Mouse (Mus musculus) Muller cell, postnatal 12 days (primary cell): ENCODE results near the gene Hexb.

ENCODE experiments used
- DNase-seq: peaks from one replicate; pipeline ENCODE4 v3.0.0-alpha.2; 2015; ENCODE audit errors: inconsistent ontology term

Hexb gene

DNA sequence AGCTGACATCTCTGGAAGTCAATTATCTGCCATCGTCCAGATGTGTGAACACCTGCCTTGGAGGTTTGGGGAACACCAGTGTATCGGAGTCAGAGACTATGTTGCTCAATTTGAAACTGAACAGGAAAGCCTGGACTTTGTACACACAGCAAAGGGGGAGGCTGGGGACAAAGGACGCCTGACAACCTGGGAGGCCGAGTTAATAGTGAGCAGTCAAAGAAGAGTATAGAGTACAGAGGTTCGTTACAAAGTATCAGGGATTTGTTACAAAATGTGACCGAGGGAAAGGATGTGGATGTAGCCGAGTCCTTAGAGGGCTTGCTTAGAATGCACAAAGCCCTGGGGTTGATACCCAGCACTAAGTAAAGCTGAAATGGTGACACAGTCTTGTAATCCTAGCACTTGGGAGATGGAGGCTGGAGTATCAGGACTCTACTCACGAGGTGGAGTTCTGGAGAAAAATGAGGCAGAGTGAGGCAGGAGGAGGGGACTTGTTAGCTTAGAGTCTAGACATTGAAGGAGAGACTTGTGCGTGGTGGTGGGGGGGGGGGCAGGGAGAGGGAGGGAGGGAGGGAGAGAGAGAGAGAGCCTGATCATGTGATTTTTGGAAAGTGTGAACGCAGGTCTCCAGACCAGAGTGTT, 26.3 kb upstream of the Hexb start:
- no peak for DNase-seq

DNA sequence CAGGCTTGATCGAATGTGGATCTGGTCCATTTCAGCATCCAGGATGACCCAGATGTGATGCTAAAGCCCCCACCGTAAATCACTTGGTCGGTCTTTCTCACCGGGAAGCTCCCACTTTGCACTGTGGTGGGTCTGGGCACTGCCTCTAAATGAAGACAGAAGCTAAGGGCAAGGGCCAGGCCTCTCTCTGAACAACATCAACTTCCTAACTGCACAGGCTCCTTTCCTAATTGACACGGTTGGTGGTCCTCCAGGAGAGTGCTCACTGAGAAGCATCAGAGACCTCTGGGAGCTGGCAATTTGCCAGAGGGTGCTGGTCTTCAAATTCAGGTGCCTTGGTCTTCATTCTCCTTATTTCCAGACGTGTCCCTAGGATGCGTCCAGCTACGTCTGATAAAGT, 25.7 kb upstream of the Hexb start:
- DNase-seq, result no peak

DNA sequence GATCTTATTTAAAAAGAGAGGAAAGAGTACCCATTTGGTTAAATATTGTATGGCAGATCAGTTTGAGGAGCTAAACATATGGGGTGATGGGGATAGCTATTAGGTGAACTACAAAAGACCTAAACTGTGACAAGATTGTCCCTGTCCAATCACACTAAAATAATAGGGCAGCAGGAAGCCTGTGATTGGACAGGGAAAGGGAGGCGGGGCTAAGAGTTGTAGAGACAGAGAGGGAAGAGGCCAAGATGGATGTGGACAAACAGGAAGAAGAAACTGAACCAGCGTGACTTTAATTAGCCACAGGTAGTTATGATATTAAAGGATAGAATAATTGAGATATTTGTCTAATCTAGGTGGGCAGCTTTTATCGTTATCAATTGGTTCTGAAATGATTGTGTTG, 21.9 kb upstream of the Hexb start:
- DNase-seq, result no peak

DNA sequence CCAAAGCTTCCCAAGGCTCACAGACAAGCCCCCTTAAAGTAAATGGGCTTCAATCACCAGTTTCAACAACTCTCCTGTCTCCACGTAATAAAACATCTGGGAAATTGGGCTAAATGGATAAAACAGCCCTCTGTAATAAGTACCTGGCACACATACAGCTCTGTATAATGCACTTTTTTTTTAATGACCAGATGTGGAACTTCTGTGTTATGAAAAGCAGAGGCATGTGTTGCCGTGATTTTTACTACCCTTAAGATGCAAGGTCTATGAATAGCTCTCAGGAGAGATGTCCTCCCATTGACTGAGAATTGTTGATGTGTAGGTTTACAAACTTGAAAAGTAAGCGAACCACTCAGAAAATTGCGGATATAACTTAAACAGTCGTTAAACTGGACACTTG, 18.0 kb upstream of the Hexb start:
- DNase-seq, result no peak

DNA sequence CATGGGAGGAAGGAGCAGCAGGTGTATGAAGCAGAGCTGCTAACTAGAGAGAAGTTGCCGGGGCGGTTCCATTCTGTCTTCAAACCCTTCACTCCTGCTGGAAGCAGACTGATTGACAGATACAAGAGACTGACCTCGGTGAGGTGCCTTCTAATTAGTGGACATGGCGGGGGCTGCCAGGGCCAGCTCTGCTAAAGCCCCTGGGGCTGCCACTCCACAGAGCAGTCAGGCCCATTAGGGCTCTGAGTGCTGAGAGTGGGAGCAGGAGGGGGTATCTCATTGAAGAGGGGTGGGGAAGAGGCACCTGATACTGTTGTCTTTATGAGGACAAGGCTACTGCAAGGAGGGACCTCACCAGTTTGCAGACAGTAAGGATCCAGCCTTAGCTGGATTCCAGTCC, 17.4 kb upstream of the Hexb start:
- DNase-seq, result no peak

DNA sequence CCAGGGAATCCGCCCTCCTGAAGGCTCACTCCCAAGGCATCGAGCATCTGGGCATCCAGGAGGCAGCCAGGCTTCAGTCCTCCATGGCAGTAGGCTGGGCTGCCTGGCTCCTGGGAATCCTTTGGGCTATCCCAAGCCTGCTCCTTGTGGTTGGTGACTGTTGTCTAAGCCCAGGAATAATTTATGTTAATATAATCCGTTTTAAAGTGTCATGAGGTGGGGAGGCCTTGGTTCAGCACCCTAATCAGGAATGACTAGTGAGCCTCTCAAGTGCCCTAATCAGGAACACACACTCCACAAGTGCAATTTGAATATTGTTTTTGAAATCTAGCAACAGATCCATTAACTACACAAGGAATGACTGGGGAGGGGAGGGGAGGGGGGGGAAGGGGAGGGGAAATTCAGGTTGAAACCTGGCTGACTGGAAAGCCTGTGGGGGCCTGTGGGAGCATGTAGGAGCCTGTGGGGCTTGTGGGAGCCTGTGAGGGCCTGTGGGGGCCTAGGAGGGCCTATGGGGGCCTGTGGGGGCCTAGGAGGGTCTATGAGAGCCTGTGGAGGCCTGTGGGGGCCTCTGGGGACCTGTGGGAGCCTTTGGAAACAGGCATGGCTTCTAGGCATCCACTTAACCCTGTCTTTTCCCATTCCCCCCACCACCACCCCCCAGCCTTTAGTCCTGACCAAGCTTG, 16.6 kb upstream of the Hexb start:
- no peak for DNase-seq

DNA sequence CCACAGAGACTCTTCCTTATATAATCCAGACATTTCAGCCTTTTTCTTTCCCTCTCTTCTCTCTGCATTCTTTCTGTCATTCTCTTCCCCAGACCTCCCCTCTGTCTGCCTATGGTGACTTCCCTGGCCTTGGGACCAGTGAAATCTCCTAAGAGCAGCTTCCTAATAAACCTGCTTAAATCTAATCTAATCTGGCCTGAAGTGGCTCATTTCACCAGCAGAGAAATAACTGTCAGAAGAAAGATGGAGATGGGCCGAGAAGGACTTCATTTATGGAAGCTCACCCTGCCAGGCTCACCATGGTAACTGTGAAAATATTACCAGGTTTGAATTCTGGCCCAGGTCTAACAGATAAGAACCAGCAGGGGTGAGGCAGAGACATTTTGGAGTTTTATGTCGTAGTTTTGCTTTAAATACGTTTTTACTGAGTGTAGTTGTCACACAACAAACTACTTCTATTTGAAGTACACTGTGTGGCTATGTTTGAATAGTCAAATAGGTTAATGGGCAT, 10.4 kb upstream of the Hexb start:
- no peak for DNase-seq

DNA sequence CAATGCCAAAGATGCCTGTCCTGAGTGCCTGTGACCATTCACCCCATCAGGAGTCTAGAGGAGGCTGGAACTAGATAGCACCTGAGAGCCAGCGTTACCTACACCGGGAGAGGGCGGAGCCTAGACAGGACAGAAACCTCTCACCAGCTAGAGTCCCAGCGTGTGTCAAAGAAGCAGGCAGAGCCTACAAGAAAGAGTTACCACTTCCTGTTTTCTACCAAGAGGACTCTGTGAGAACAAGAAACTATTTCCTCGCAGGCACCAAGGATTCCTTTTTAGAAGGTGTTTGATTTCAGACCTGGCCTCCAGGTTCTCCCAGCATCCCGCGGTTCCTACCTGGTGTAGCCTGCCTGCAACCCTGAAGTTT, 9.9 kb upstream of the Hexb start:
- DNase-seq, result no peak

DNA sequence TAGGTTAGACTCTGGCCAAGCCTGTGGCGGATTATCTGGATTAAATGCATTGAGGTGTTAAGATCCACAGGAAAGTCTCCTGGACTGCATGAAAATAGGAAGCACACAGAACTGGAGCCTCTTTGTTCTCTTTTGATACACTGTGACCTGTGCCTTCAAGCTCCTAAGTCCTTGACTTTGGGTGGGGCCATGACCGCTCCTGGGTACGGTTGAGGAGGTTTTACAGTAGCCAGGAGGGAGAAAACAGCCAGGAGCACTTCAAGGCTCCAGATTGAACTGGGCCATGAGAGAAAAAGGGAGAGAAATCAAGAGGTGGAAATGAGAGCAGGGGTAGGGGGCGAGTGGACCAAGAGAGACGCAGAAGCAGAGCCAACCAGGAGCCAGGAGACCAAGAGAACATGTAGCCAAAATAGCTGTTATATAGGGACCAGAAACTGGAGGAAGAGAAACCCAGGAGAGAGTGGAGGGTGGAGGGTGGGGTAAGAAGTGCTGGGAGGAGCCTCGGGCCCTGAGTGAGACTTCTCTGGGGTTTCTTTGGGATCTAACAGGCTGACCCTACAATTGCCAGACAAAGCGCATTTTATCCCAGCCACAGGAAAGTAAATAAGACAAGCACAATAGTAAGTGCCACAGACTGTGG, 9.4 kb upstream of the Hexb start:
- no peak for DNase-seq

DNA sequence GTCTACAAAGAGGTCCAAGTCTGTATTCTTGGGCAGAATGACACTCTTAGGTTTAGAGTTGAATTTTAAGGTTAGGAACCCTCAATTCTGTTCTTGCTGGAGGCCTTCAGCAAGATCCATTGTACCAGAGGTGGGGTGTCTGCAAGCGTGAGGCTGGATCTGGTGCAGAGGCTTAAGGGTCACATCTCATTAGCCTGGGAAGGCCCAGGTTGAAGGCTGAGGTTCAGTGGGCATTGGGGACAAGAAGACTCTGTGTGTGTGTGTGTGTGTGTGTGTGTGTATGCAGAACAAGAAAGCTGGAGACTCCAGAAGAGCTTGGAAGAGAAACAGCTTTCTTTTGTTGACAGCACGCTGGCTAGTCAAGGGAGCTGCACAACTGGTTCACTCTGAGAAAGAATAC, 7.9 kb upstream of the Hexb start:
- DNase-seq, result no peak

DNA sequence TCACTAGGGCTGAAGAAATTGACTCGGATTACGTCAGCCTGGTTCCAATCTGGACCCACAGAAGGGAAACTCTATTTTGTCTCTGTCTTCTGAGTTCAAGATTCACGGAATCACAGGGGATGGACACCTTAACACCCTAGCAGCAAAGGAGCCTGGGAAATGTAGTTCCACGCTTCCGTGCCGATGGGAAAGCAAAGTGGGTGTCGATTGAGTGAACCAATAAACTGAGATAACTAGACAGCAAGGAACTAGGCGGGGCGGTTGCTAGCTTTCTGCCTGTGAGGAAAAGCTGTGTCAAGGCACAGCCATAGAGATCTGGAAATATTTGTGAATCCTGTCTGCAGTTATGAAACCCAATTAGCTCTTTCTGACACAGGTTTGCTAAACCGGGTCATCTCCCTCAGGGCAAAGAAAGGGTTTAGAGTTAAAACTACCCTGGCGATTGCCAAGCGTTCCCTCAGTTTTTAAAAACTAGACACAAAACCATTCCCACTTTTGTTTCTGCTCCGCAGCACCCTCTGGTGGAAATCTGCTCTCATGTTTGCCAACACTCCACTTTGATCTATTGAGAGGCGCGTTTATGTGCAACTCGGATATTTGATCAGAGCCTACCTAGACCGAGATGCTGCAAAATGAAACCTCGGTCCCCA, 7.0 kb upstream of the Hexb start:
- peak; percentile 91 for DNase-seq

DNA sequence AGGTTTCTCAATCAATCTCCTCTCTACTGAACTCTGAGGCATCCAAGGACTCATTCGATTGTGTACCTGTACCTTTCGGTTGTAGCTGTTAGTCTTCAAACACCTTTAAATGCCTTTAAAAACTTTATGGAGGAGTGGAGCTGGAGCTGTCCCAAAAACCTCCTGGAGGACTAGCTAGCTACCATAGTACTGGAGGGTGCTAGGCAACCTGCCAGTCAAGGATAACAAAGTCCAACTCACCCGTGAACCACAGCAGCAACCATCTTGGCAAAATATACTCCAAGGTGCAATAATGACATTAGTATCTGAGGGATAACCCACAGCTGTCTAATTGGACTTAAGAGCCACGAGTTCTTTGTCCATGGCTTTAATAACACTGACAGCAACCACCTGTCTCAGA, 3.7 kb upstream of the Hexb start:
- no peak for DNase-seq

DNA sequence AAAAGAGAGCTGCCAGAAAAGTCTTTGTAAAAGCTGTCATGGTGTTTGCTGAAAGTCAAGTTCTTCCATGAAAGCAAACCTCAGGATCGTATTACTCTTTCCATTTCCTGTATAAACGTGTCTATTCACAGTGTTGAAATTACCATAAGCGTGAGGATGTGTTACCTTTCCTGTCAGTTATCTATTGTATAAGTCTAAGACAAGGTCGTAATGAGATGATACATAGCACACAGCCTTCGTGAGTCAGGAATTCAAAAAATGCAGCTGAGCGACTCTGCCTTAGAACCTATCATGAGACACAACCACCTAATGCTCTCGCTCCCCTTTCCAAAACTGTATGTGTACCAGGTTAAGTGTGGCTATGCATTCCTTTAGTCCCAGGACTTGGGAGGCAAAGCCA, 2.9 kb upstream of the Hexb start:
- no peak for DNase-seq

DNA sequence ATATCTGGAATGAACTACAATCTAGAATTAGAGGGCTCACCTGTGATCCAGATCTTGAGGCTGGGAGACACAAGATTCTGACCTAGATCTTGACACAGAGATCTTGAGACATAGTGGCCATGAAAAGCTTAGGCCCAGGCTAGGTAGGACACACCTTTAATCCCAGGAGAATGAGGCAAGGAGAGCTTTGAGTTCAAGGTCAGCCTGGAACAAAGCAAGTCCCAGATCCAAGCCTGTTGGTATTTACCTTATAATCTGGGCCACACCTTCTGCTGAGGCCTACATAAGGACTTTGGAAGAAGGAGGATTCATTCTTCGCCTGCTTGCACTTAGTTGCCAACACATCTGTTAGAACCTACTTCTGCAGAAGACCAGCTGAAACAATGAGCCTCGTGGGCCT, 966 bp upstream of the Hexb start:
- DNase-seq, result no peak

DNA sequence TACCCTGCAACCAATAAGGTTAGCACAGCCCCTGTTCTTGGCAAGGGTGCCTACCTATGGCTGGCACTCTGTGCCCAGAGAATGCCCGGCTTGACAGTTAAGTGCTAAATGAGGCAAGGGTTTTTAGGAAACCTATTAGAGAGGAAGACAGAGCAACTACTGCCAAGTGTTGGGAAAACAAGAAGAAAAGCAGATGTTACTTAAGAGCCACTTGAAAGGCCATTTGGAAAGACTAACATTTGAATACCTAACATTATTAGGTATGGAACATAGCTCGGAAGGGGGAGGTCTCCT, 1.3 kb downstream of the Hexb start:
- no peak for DNase-seq

DNA sequence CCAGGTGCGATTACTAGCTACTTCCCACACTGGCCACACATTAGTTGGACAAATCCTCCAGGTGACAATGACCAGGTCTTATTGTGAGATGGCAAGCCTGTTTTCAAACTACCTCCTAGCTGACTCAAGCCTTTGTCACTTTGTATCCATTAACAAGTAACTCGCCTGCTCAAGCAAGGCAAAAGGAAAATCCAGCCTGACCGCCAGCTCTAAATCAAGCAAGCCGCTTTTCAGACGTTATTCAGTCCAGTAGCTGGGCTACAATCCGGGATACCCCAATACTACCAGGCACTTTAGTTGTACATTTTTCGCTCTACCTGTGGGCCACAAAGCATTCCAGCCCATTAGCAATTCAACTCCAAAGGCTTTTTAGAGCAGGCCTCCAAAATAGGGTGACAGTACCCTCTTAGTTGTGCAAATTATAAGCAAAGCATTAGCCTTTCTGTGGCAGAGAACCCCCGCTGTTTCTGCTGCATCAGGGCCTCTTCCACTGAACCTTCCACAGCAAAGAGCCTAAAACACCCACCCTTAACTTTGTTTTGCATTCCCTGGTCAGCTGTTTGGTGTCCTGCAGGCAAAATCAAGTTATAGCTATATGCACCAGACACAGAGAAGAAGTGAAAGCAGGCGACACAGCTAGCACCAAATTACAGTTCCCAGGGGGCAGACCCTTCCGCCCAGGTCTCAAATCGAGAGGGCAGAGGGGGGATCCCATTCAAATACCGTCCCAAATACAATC, 1.8 kb downstream of the Hexb start:
- DNase-seq, result no peak

DNA sequence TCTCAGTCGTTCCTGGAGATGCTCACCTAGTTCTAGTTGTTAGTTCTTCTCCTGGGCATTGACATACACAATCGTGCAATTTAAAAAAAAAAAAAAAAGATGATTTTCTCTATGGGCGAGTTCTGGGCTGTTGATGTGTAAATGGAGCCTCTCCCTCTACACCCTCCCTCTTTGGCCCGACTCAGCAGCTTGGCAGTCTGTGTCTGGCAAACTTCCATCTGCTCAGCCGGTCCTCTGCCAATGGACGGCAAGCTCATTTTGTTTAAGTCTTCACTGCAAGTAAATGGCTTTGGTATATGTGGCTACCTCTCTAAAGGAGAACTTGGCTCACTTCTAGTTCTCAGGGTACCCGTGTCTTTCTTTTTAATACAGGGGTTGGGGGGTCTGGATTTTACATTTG, 4.7 kb downstream of the Hexb start:
- DNase-seq, result peak; percentile 37

DNA sequence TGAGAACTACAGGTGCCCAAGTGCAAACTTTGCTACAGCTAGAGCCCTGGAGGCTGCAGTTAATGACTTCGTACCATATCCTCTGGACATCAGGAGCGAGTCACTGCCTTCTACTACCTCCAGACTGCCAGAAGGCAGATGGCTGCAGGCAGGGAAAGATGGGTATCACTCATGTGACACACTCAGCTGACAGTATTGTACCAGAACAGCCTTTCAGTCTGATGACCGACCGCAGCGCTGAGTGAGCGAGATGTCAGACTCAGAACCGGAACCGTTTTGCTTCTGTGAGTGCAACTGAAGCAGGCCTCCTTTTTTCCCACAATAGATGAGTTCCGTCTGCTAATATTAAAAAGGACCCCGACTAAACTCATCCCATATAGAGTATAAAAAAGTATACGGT, 5.5 kb downstream of the Hexb start:
- no peak for DNase-seq

DNA sequence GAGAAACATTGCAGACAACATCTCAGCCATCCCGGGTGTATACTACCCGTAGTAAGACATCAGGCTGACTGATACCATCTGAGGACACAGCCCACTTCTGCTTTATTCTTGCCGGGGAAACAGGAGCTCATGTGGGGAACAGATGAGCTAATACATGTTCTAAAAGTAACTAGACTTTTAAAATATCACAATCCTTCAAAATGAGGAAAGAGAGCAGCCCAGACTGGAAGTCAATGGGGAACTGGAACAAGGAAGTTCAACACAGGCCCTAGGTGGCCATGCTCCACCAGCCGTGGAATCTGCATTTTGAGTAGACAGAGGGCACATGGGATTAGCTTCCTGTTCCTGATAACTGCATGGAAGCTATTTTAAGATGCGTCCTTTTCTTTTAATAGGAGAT, 10.5 kb downstream of the Hexb start:
- no peak for DNase-seq

DNA sequence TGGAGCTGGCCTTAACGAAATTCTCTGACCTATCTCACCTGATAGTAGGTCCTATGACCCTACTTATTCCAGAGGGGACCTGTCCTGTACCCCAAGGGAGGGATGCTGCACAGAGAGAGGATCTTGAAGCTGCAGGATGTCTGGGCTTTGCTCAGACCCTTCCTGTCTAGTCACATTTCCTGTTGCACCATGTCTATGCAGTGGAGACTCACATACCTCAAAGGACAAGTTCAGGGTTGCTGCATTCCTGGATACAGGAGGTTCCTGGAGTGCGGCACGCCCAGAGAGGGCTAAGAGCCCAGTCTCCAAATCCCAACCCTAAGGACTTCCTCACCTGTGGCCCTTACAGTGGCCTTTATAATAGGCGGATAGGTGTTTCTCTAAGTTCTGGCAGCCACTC, 11.8 kb downstream of the Hexb start:
- no peak for DNase-seq

DNA sequence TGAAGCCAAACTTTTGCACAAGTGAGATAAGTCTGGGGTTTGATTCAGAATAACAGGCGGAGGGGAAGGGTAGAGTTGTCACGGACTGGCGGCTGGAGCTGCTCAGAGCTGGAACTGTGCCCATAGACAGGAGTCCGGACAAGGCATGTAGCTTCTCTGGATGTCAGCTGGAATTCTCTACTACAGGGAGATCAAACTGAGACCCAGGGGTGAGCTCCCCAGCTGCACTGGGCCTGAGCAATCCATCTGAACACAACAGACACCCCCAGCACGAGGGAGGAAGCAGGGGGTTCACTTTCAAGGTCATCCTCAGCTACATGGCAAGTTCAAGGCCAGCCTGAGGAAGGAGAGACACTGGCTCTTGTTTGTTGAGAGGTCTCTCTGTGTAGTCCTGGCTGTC, 13.5 kb downstream of the Hexb start:
- DNase-seq, result no peak

DNA sequence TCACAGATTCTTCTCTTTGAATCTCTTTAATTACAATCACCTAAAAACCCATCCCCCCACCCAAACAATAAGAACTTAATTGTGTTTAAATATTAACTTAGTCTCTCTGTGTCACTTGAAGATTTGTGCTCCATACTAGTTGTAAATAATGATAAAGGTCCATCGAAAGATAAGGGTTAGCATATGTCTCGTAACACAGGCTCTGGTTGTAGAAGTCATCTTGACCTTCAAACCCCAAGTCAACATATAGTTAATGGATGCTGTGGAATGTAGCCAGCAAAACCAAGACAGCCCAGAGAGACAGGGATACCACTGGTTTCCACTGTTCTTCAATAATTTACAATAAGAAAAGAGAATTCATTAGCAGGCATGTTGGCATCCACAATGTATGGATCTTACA, 14.0 kb downstream of the Hexb start:
- DNase-seq, result no peak
